Mouse (Mus musculus): ENCODE data around the gene Gm6169.
"Not testable (repeated sequence)": the region's sequence is repeated elsewhere in the genome, so short reads cannot be mapped to it uniquely, and the experiment has no call there.

DNA sequence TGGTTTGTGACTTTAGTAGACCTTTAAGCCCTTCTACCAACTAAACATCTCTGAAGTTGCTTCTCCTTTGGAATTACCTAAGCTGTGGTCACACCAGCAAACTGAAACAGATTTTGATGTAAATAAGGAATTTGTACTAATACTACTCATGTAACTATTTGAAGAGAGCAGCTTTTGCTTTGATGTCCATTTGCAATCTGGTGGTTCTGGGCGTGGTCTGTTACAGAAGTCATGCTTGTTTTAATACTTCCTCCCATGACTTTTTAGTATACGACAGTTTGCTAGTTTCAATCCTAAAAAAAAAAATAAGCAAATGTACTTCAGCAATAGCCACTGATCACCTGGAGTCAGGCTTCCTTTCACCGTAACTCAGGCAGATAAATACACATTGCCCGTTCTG, 30.6 kb upstream of the Gm6169 start:
- not testable (repeated sequence) for TF ChIP-seq CTCF (IDR thresholded peaks at IDR 0.05; ENCODE audit: control insufficient read depth, insufficient read depth, low read length); POLR2A (IDR thresholded peaks at IDR 0.05; ENCODE audit: borderline replicate concordance, control insufficient read depth, low read depth, low read length)
